Mouse (Mus musculus): ENCODE results near the gene Ssh1. TPM values are rescaled to one million over a fixed set of nuclear protein-coding genes. Genes with fewer than 3 reads are reported as not detected.

Ssh1 gene
- total and polyA plus RNA-seq, 3 experiments = 3.0 to 8.2 (median 8.1) TPM

GRCm38 (mm10) chr5:113989437-113990024, 4.2 kb downstream of the Ssh1 start:
- no peaks in the 10 kb centered on the region for H3K9me3 ChIP-seq (replicated peaks; ENCODE audit: low read length)
- dilution Hi-C loops (cut with MboI; ENCODE audit: extremely low pct_ligation_motif_present, extremely low pct_unique_long_range_greater_than_20kb, low sequenced_read_pairs) (no loop called here), in situ Hi-C loops (cut with MboI; ENCODE audit: low pct_ligation_motif_present, low pct_unique_long_range_greater_than_20kb, low sequenced_read_pairs) (no loop called here)
- H3K4me1 ChIP-seq (ENCODE audit: control insufficient read depth in 1 of 2, insufficient read depth in 2 of 2) = peaks cover 12 to 65% of the 10 kb centered on the region in 2 experiments
- H3K27me3 ChIP-seq (replicated peaks) = no peaks in the 10 kb centered on the region
- no peak overlapping the region for H3K4me2 ChIP-seq (ENCODE audit: insufficient read depth, low read depth, poor library complexity, severe bottlenecking)
- H3K27ac ChIP-seq (ENCODE audit: insufficient read depth, low read depth) = no peak overlapping the region
- no peak for DNase-seq (ENCODE audit: extremely low read depth)
- no peak overlapping the region for H3K4me3 ChIP-seq (replicated peaks in 1 of 3; ENCODE audit: low read depth in 2 of 3, low read length in 2 of 3, poor library complexity in 1 of 3)
- peaks cover 8 to 48% of the 10 kb centered on the region in 2 experiments for H3K36me3 ChIP-seq (replicated peaks in 1 of 2; ENCODE audit: control insufficient read depth in 1 of 2, insufficient read depth in 1 of 2, low read length in 1 of 2)
- no peak overlapping the region for H3K9ac ChIP-seq (ENCODE audit: insufficient read depth, low read depth)
- TF ChIP-seq BHLHE40 (IDR thresholded peaks at IDR 0.05; ENCODE audit: low read depth, low read length) (no peak), IRF4 (IDR thresholded peaks at IDR 0.05; ENCODE audit: low read depth, low read length) (no peak), E2F4 (IDR thresholded peaks at IDR 0.05; ENCODE audit: insufficient replicate concordance, low read depth, low read length) (no peak), RAD21 (IDR thresholded peaks at IDR 0.05; ENCODE audit: low read depth, low read length) (no peak), GABPA (IDR thresholded peaks at IDR 0.05; ENCODE audit: insufficient replicate concordance, low read depth, low read length) (no peak), HCFC1 (IDR thresholded peaks at IDR 0.05; ENCODE audit: low read depth, low read length) (no peak), TCF12 (IDR thresholded peaks at IDR 0.05; ENCODE audit: low read depth, low read length) (no peak), CHD1 (IDR thresholded peaks at IDR 0.05; ENCODE audit: low read depth, low read length) (no peak), PAX5 (IDR thresholded peaks at IDR 0.05; ENCODE audit: low read length) (no peak), JUND (conservative IDR thresholded peaks at IDR 0.05; ENCODE audit: low read depth, low read length) (no peak), MAZ (IDR thresholded peaks at IDR 0.05; ENCODE audit: low read depth, low read length) (no peak), CTCF (conservative IDR thresholded peaks at IDR 0.05 in 1 of 2, IDR thresholded peaks at IDR 0.05 in 1 of 2; ENCODE audit: low read depth in 2 of 2, low read length in 2 of 2) (no peak), TBP (conservative IDR thresholded peaks at IDR 0.05; ENCODE audit: low read depth, low read length) (no peak), EP300 (IDR thresholded peaks at IDR 0.05; ENCODE audit: low read length) (no peak), POLR2AphosphoS2 (IDR thresholded peaks at IDR 0.05; ENCODE audit: low read depth, low read length) (no peak), UBTF (IDR thresholded peaks at IDR 0.05; ENCODE audit: low read depth, low read length) (no peak), MXI1 (IDR thresholded peaks at IDR 0.05; ENCODE audit: low read depth, low read length) (no peak), ZKSCAN1 (IDR thresholded peaks at IDR 0.05; ENCODE audit: borderline replicate concordance, low read depth, low read length) (no peak), MYC (IDR thresholded peaks at IDR 0.05; ENCODE audit: low read depth, low read length) (no peak)
- peaks cover 11% of the 10 kb centered on the region for H3K79me2 ChIP-seq (replicated peaks; ENCODE audit: control insufficient read depth, extremely low read depth, insufficient read depth, poor library complexity, severe bottlenecking)

GRCm38 (mm10) chr5:113986182-113986961, 7.3 kb downstream of the Ssh1 start:
- DNase-seq (ENCODE audit: extremely low read depth) = no peak
- no peak overlapping the region for H3K27ac ChIP-seq (ENCODE audit: insufficient read depth, low read depth)
- H3K27me3 ChIP-seq (replicated peaks) = no peaks in the 10 kb centered on the region
- H3K79me2 ChIP-seq (replicated peaks; ENCODE audit: control insufficient read depth, extremely low read depth, insufficient read depth, poor library complexity, severe bottlenecking) = peaks cover 4% of the 10 kb centered on the region; the same call in 1 of the 2 replicates
- TF ChIP-seq PAX5 (IDR thresholded peaks at IDR 0.05; ENCODE audit: low read length) = no peak
- TF ChIP-seq JUND (conservative IDR thresholded peaks at IDR 0.05; ENCODE audit: low read depth, low read length) = no peak
- TF ChIP-seq MEF2A (IDR thresholded peaks at IDR 0.05; ENCODE audit: borderline replicate concordance, low read depth, low read length) = no peak
- no peak for TF ChIP-seq CHD1 (IDR thresholded peaks at IDR 0.05; ENCODE audit: low read depth, low read length)
- no peak for TF ChIP-seq TBP (conservative IDR thresholded peaks at IDR 0.05; ENCODE audit: low read depth, low read length)
- no peak for TF ChIP-seq USF2 (conservative IDR thresholded peaks at IDR 0.05; ENCODE audit: low read depth, low read length)
- TF ChIP-seq CTCF (conservative IDR thresholded peaks at IDR 0.05 in 1 of 2, IDR thresholded peaks at IDR 0.05 in 1 of 2; ENCODE audit: low read depth in 2 of 2, low read length in 2 of 2) = no peak
- TF ChIP-seq IRF4 (IDR thresholded peaks at IDR 0.05; ENCODE audit: low read depth, low read length) = no peak
- TF ChIP-seq USF1 (IDR thresholded peaks at IDR 0.05; ENCODE audit: low read depth, low read length) = no peak
- TF ChIP-seq EP300 (IDR thresholded peaks at IDR 0.05; ENCODE audit: low read length) = no peak
- no peak for TF ChIP-seq ZNF384 (IDR thresholded peaks at IDR 0.05; ENCODE audit: low read depth, low read length)
- no peak for TF ChIP-seq NELFE (IDR thresholded peaks at IDR 0.05; ENCODE audit: low read depth, low read length)
- peaks cover 13 to 70% of the 10 kb centered on the region in 2 experiments for H3K36me3 ChIP-seq (replicated peaks in 1 of 2; ENCODE audit: control insufficient read depth in 1 of 2, insufficient read depth in 1 of 2, low read length in 1 of 2)
- dilution Hi-C loops (cut with MboI; ENCODE audit: extremely low pct_ligation_motif_present, extremely low pct_unique_long_range_greater_than_20kb, low sequenced_read_pairs) = no loop called here
- H3K4me2 ChIP-seq (ENCODE audit: insufficient read depth, low read depth, poor library complexity, severe bottlenecking) = no peak overlapping the region
- in situ Hi-C loops (cut with MboI; ENCODE audit: low pct_ligation_motif_present, low pct_unique_long_range_greater_than_20kb, low sequenced_read_pairs) = no loop called here
- H3K4me1 ChIP-seq (ENCODE audit: control insufficient read depth in 1 of 2, insufficient read depth in 2 of 2) = peaks cover 16 to 81% of the 10 kb centered on the region in 2 experiments
- H3K9ac ChIP-seq (ENCODE audit: insufficient read depth, low read depth) = no peak overlapping the region
- H3K4me3 ChIP-seq (replicated peaks in 1 of 3; ENCODE audit: low read depth in 2 of 3, low read length in 2 of 3, poor library complexity in 1 of 3) = no peak overlapping the region
- no peaks in the 10 kb centered on the region for H3K9me3 ChIP-seq (replicated peaks; ENCODE audit: low read length)

Data from CH12.LX (cell line).